Mouse (Mus musculus): ENCODE results near the gene Gm17428. TPM values are rescaled to one million over a fixed set of nuclear protein-coding genes. Genes with fewer than 3 reads are reported as not detected.
"Not testable (repeated sequence)": the region's sequence is repeated elsewhere in the genome, so short reads cannot be mapped to it uniquely, and the experiment has no call there.

Gm17428 gene
- polyA plus RNA-seq, 2 experiments = not detected

DNA sequence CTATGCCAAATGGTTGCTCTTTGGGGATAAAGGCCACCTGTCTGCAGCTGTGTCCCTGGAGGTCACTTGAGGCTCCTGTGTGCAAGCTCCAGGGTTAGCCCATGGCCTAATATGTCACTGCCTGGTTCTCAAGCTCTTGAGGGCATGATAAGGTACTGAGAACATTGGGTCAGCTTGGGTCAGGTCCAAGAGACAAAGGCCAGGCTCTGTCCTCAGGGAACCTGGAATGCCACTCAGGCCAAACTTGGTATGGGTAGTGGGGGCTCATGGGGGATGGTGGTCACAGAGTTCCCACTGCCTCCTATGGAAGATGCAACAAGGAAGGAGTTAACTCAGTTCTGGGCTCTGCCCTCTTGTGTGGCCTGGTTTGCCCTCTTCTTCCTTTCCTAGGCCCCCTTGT is 8.4 kb upstream of the Gm17428 start:
- ATAC-seq (ENCODE audit: low FRiP score, low read depth) (no peak), DNase-seq (ENCODE audit: low spot score) (no peak)
- no peak overlapping the region for H3K4me3 ChIP-seq (replicated peaks; ENCODE audit: low read length)
- no peak overlapping the region for H3K9ac ChIP-seq (ENCODE audit: low read depth, low read length, severe bottlenecking)
- H3K4me2 ChIP-seq (replicated peaks; ENCODE audit: low read depth, low read length, severe bottlenecking) = no peak overlapping the region
- H3K4me1 ChIP-seq (ENCODE audit: control insufficient read depth, insufficient read depth, low read length) = no peaks in the 10 kb centered on the region
- H3K27me3 ChIP-seq (ENCODE audit: control insufficient read depth, insufficient read depth, low read length) = no peaks in the 10 kb centered on the region
- no peak for TF ChIP-seq POLR2A (IDR thresholded peaks at IDR 0.05; ENCODE audit: borderline replicate concordance, extremely low read depth, insufficient read depth, insufficient read length)
- H3K9me3 ChIP-seq (ENCODE audit: control insufficient read depth, low read length) = no peaks in the 10 kb centered on the region
- no peaks in the 10 kb centered on the region for H3K36me3 ChIP-seq (ENCODE audit: control insufficient read depth, insufficient read depth, low read length)
- no peak overlapping the region for H3K27ac ChIP-seq (replicated peaks; ENCODE audit: low read depth, low read length)

GRCm38 (mm10) chr14:54972786-54973185 is 3.9 kb upstream of the Gm17428 start:
- H3K4me3 ChIP-seq (replicated peaks; ENCODE audit: low read length); H3K4me2 ChIP-seq (replicated peaks; ENCODE audit: low read depth, low read length, severe bottlenecking); H3K27ac ChIP-seq (replicated peaks; ENCODE audit: low read depth, low read length); H3K27me3 ChIP-seq (ENCODE audit: control insufficient read depth, insufficient read depth, low read length); H3K36me3 ChIP-seq (ENCODE audit: control insufficient read depth, insufficient read depth, low read length); H3K9me3 ChIP-seq (ENCODE audit: control insufficient read depth, low read length); DNase-seq (ENCODE audit: low spot score); ATAC-seq (ENCODE audit: low FRiP score, low read depth); H3K9ac ChIP-seq (ENCODE audit: low read depth, low read length, severe bottlenecking); H3K4me1 ChIP-seq (ENCODE audit: control insufficient read depth, insufficient read depth, low read length): not testable (repeated sequence)
- 96% methylated on average over 7 of the region's 11 CpGs for WGBS

DNA sequence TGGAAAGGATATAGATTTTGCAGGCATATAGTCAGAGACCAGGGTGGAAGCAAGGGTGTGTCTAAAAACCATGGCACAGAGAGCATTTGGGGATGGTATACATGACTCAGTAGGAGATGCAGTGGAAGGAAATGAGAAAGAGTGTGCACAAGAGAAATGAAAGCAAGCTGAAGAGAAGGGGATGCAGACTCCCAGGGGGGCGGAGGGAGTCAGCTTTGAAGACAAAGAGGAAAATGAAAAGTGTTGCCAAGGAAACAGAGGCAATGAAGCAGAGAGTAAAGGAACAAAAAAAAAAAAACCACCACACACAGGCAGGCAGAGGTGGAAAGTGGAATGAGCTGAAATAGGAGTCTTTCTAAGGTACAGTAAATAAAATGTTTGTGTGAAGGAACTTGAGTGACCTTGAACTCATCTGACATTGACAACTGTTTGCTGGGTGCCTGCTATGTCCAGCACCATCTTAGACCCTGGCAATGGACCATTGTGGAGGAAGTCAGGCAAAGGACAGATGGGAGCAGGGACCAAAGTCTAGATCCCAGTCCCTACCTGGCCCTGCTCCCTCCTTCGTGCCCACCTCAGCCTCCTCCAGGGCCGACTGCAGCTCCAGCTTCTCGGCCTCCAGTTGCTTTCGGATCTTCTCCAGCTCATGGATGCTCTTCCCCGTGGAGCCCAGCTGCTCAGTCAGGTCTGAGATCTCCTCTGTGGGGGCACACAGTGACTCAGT is 2.5 kb upstream of the Gm17428 start:
- DNase-seq (ENCODE audit: low spot score) = no peak
- H3K27ac ChIP-seq (replicated peaks; ENCODE audit: low read depth, low read length) = no peak overlapping the region
- 85% methylated on average over 6 of the region's 6 CpGs for WGBS

DNA sequence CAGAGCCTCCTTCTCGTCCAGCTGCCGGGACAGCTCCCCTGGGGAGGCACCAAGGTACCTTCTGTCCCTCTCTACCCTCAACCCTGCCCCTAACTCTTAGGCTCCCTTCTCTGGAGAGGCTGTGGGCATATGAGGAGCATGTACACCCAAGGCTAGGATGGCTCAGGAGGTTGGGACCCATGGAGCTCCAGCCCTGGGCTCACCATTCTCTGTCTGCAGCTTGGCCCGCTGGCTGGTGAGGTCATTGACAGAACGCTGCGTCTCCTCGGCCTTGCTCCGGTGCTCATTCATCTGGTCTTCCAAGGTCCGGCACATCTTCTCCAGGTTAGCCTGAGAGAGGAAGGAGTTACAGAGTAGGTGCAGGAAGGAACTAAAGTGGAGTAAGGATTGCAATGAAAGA is 1.9 kb downstream of the Gm17428 start:
- H3K4me3 ChIP-seq (replicated peaks; ENCODE audit: low read length) = no peak overlapping the region
- no peaks in the 10 kb centered on the region for H3K9me3 ChIP-seq (ENCODE audit: control insufficient read depth, low read length)
- no peak overlapping the region for H3K4me2 ChIP-seq (replicated peaks; ENCODE audit: low read depth, low read length, severe bottlenecking)
- DNase-seq (ENCODE audit: low spot score) (no peak), ATAC-seq (ENCODE audit: low FRiP score, low read depth) (no peak)
- no peaks in the 10 kb centered on the region for H3K36me3 ChIP-seq (ENCODE audit: control insufficient read depth, insufficient read depth, low read length)
- 89% methylated on average over 8 of the region's 8 CpGs for WGBS
- no peak for TF ChIP-seq POLR2A (IDR thresholded peaks at IDR 0.05; ENCODE audit: borderline replicate concordance, extremely low read depth, insufficient read depth, insufficient read length)
- no peak overlapping the region for H3K9ac ChIP-seq (ENCODE audit: low read depth, low read length, severe bottlenecking)
- H3K27me3 ChIP-seq (ENCODE audit: control insufficient read depth, insufficient read depth, low read length) = no peaks in the 10 kb centered on the region
- no peak overlapping the region for H3K27ac ChIP-seq (replicated peaks; ENCODE audit: low read depth, low read length)
- no peaks in the 10 kb centered on the region for H3K4me1 ChIP-seq (ENCODE audit: control insufficient read depth, insufficient read depth, low read length)

More for the DNA sequence above, 2.5 kb upstream of the Gm17428 start:
- Histone ChIP-seq H3K4me3 (replicated peaks; ENCODE audit: low read length) (no peak overlapping the region), H3K4me1 (ENCODE audit: control insufficient read depth, insufficient read depth, low read length) (no peaks in the 10 kb centered on the region), H3K9ac (ENCODE audit: low read depth, low read length, severe bottlenecking) (no peak overlapping the region), H3K36me3 (ENCODE audit: control insufficient read depth, insufficient read depth, low read length) (no peaks in the 10 kb centered on the region), H3K4me2 (replicated peaks; ENCODE audit: low read depth, low read length, severe bottlenecking) (no peak overlapping the region), H3K27me3 (ENCODE audit: control insufficient read depth, insufficient read depth, low read length) (no peaks in the 10 kb centered on the region), H3K9me3 (ENCODE audit: control insufficient read depth, low read length) (no peaks in the 10 kb centered on the region)
- TF ChIP-seq POLR2A (IDR thresholded peaks at IDR 0.05; ENCODE audit: borderline replicate concordance, extremely low read depth, insufficient read depth, insufficient read length) = no peak
- no peak for ATAC-seq (ENCODE audit: low FRiP score, low read depth)

DNA sequence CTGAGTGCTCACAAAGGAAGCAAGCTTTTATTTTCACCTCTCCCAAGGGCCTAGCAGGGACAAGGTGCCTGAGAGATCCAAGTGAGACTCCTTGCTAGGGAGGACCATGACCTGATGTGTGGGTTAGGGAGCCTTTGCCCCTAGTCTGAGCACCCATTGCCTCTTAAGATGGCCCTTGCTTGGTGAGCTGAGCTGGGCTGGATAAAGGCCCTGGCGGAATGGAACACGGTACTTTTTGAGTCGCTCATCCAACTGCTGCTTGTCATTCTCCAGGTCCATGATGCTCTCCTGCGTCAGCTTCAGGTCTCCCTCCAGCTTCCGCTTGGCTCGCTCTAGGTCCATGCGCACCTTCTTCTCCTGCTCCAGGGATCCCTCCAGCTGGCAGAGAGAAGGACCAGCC is 5.2 kb downstream of the Gm17428 start:
- no peak overlapping the region for H3K4me2 ChIP-seq (replicated peaks; ENCODE audit: low read depth, low read length, severe bottlenecking)
- no peak for TF ChIP-seq POLR2A (IDR thresholded peaks at IDR 0.05; ENCODE audit: borderline replicate concordance, extremely low read depth, insufficient read depth, insufficient read length)
- H3K4me3 ChIP-seq (replicated peaks; ENCODE audit: low read length) = no peak overlapping the region
- H3K9ac ChIP-seq (ENCODE audit: low read depth, low read length, severe bottlenecking) = no peak overlapping the region
- no peaks in the 10 kb centered on the region for H3K4me1 ChIP-seq (ENCODE audit: control insufficient read depth, insufficient read depth, low read length)
- H3K27me3 ChIP-seq (ENCODE audit: control insufficient read depth, insufficient read depth, low read length) = no peaks in the 10 kb centered on the region
- ATAC-seq (ENCODE audit: low FRiP score, low read depth) = no peak
- no peaks in the 10 kb centered on the region for H3K9me3 ChIP-seq (ENCODE audit: control insufficient read depth, low read length)
- no peak for DNase-seq (ENCODE audit: low spot score)
- no peaks in the 10 kb centered on the region for H3K36me3 ChIP-seq (ENCODE audit: control insufficient read depth, insufficient read depth, low read length)
- no peak overlapping the region for H3K27ac ChIP-seq (replicated peaks; ENCODE audit: low read depth, low read length)
- WGBS = 95% methylated on average over 7 of the region's 7 CpGs

GRCm38 (mm10) chr14:54988350-54988874 is 11.7 kb downstream of the Gm17428 start:
- not testable (repeated sequence) for H3K4me2 ChIP-seq (replicated peaks; ENCODE audit: low read depth, low read length, severe bottlenecking); ATAC-seq (ENCODE audit: low FRiP score, low read depth); H3K27me3 ChIP-seq (ENCODE audit: control insufficient read depth, insufficient read depth, low read length); H3K36me3 ChIP-seq (ENCODE audit: control insufficient read depth, insufficient read depth, low read length); H3K4me1 ChIP-seq (ENCODE audit: control insufficient read depth, insufficient read depth, low read length); H3K4me3 ChIP-seq (replicated peaks; ENCODE audit: low read length); H3K27ac ChIP-seq (replicated peaks; ENCODE audit: low read depth, low read length); H3K9me3 ChIP-seq (ENCODE audit: control insufficient read depth, low read length); H3K9ac ChIP-seq (ENCODE audit: low read depth, low read length, severe bottlenecking); DNase-seq (ENCODE audit: low spot score)
- WGBS = 85% methylated on average over 9 of the region's 9 CpGs

Measured in limb, embryonic 14.5 days (tissue).